Mouse (Mus musculus) heart, adult 2 months (tissue): ENCODE measurements at regions not wholly inside any gene's neighbourhood (a gene's known extent, or its start where the extent isn't known, plus 50 kb on each side); places are given as distances from the start of the nearest gene placed in this dataset.

Experiments used
- DNase-seq, 2 experiments: peaks; one replicate each; pipeline ENCODE4 v3.0.0; 2021
- H3K27ac ChIP-seq: fragments of 200-600 bp; 2 replicates; pipeline ENCODE4 v1.8.1; 2022
- H3K27me3 ChIP-seq: fragments of 200-500 bp; 2 replicates; pipeline ENCODE4 v1.6.1; 2012; ENCODE audit warnings: mild to moderate bottlenecking, low read length, inconsistent platforms, mixed read lengths; ENCODE audit not compliant: control insufficient read depth, insufficient read depth
- H3K36me3 ChIP-seq: fragments of 200-500 bp; 2 replicates; pipeline ENCODE4 v1.6.1; 2012; ENCODE audit warnings: low read length, inconsistent platforms; ENCODE audit not compliant: control insufficient read depth, insufficient read depth
- H3K4me1 ChIP-seq: fragments of 200-500 bp; 2 replicates; pipeline ENCODE4 v1.6.1; 2011; ENCODE audit warnings: low read length; ENCODE audit not compliant: control insufficient read depth, insufficient read depth
- H3K4me3 ChIP-seq: fragments of 200-600 bp; 2 replicates; pipeline ENCODE4 v1.8.1; 2022
- H3K79me2 ChIP-seq: fragments of 200-500 bp; replicated peaks from 2 replicates; pipeline ENCODE4 v1.6.1; 2012; ENCODE audit warnings: mild to moderate bottlenecking, inconsistent platforms, low read length, moderate library complexity, mixed read lengths; ENCODE audit not compliant: control insufficient read depth, insufficient read depth
- H3K9ac ChIP-seq: fragments of 200-500 bp; 2 replicates; pipeline ENCODE4 v1.6.1; 2012; ENCODE audit warnings: low read depth, mild to moderate bottlenecking, control low read depth, inconsistent platforms, low read length, mixed read lengths
- CTCF ChIP-seq: fragments of 200-600 bp; IDR thresholded peaks from 2 replicates; pipeline ENCODE4 v1.8.1; 2022; ENCODE audit warnings: antibody characterized with exemption, mild to moderate bottlenecking, moderate library complexity
- EP300 ChIP-seq: fragments of 200-500 bp; IDR thresholded peaks from 2 replicates; pipeline ENCODE4 v1.6.1; 2011; ENCODE audit warnings: low read depth, low read length, control low read depth; ENCODE audit not compliant: insufficient read depth
- POLR2A ChIP-seq: fragments of 200-500 bp; IDR thresholded peaks from 2 replicates; pipeline ENCODE4 v1.6.1; 2011; ENCODE audit warnings: mild to moderate bottlenecking, low read depth, low read length, control low read depth; ENCODE audit not compliant: insufficient read depth
- WGBS: fragments of 180-500 bp; shearing (Covaris S2); methylation state at CpG from one replicate; pipeline ENCODE4 v1.1.7; 2018; 5-methylcytosine and 5-hydroxymethylcytosine counted together
- intact Hi-C: fragments of 180-260 bp; cut with DNase I; formaldehyde crosslinking; loops from one replicate; pipeline ENCODE4 v1.15.1; 2025

- H3K27ac ChIP-seq: no peak overlapping the region
- no peaks in the 10 kb centered on the region for H3K79me2 ChIP-seq
- H3K36me3 ChIP-seq: no peaks in the 10 kb centered on the region
- no peak overlapping the region for H3K9ac ChIP-seq
- WGBS: 91% methylated on average over 1 of the region's 1 CpGs
- TF ChIP-seq POLR2A (no peak), EP300 (no peak), CTCF (no peak)
- no peak overlapping the region for H3K4me3 ChIP-seq
- intact Hi-C loops: no loop called here
- no peak for DNase-seq
- H3K27me3 ChIP-seq: no peaks in the 10 kb centered on the region
- H3K4me1 ChIP-seq: peaks cover 1% of the 10 kb centered on the region; the same call in 1 of the 2 replicates
Observed at GRCm38 (mm10) chr3:100401080-100401479, 88.0 kb downstream of the Tent5c start.

DNA sequence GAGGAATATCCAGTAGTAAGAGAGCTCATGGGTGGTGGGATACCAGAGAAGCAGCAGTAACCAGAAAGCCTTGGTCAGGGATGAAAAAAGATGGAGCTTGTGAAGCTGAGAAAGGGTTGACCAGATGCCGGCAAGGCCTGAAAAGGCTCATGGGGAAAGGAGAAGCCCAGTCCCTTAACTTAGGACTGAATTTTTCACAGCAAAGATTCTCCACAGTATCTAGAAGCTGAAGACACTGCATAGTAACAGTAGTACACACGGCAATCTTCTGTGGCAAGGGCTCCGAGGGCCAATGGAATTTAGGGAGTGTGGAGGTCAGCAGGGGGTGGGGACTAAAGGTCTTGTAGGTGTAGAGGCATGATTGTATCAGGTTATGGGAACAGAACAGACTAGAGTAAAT lies 91.6 kb downstream of the Tent5c start:
- Histone ChIP-seq H3K27ac (no peak overlapping the region), H3K27me3 (no peaks in the 10 kb centered on the region), H3K36me3 (no peaks in the 10 kb centered on the region), H3K79me2 (no peaks in the 10 kb centered on the region), H3K4me3 (no peak overlapping the region), H3K4me1 (peaks cover 3% of the 10 kb centered on the region; the same call in 1 of the 2 replicates), H3K9ac (no peak overlapping the region)
- DNase-seq: no peak
- intact Hi-C loops: no loop called here
- TF ChIP-seq EP300 (no peak), POLR2A (no peak), CTCF (no peak)
- WGBS: 87% methylated on average over 3 of the region's 3 CpGs

GRCm38 (mm10) chr3:100394911-100395604 lies 94.1 kb downstream of the Tent5c start:
- WGBS: 35% methylated on average over 9 of the region's 9 CpGs
- Histone ChIP-seq H3K4me3 (no peak overlapping the region), H3K27ac (no peak overlapping the region), H3K27me3 (no peaks in the 10 kb centered on the region), H3K4me1 (peaks cover 3% of the 10 kb centered on the region; the same call in 1 of the 2 replicates), H3K36me3 (no peaks in the 10 kb centered on the region), H3K9ac (no peak overlapping the region), H3K79me2 (no peaks in the 10 kb centered on the region)
- DNase-seq: peak in 1 of 2 experiments; percentile 26
- intact Hi-C loops: no loop called here
- TF ChIP-seq CTCF (no peak), EP300 (no peak), POLR2A (no peak)

DNA sequence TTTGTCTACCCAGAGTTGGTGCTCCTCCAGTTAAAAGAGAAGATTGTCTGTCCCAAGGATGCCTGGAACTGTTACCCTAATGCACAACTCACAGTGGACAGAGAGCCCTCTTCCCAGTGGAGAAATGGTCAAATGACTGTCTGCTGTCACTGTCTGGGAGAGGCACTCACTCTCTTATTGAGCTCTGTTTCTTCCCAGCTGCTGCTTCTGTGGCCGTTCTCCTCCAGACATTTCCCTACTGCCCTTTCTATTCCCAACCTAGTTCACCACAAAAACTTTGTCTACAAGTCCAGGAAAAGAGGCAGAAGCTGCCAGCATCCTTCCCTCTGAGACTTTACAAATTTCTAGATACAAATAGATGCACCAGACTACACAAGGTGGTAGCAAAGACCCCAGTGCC lies 95.2 kb downstream of the Tent5c start:
- Histone ChIP-seq H3K9ac (no peak overlapping the region), H3K4me1 (peaks cover 3% of the 10 kb centered on the region; the same call in 1 of the 2 replicates), H3K4me3 (no peak overlapping the region), H3K27me3 (no peaks in the 10 kb centered on the region), H3K27ac (no peak overlapping the region), H3K36me3 (no peaks in the 10 kb centered on the region), H3K79me2 (no peaks in the 10 kb centered on the region)
- intact Hi-C loops: no loop called here
- TF ChIP-seq POLR2A: no peak
- TF ChIP-seq CTCF: no peak
- no peak for DNase-seq
- WGBS: 62% methylated on average over 1 of the region's 1 CpGs

- TF ChIP-seq POLR2A: no peak
- no peak for TF ChIP-seq CTCF
- TF ChIP-seq EP300: no peak
- no peak overlapping the region for H3K27ac ChIP-seq
- no peak overlapping the region for H3K9ac ChIP-seq
- intact Hi-C loops: no loop called here
- 31% methylated on average over 1 of the region's 1 CpGs for WGBS
- H3K79me2 ChIP-seq: no peaks in the 10 kb centered on the region
- DNase-seq: no peak
- H3K4me1 ChIP-seq: no peaks in the 10 kb centered on the region
- no peaks in the 10 kb centered on the region for H3K36me3 ChIP-seq
- no peak overlapping the region for H3K4me3 ChIP-seq
- H3K27me3 ChIP-seq: no peaks in the 10 kb centered on the region
Observed at GRCm38 (mm10) chr3:100382181-100382580, 106.9 kb downstream of the Tent5c start.

GRCm38 (mm10) chr3:100381363-100381762 lies 107.8 kb downstream of the Tent5c start:
- Histone ChIP-seq H3K27me3 (no peaks in the 10 kb centered on the region), H3K79me2 (no peaks in the 10 kb centered on the region), H3K27ac (no peak overlapping the region), H3K4me1 (no peaks in the 10 kb centered on the region), H3K36me3 (no peaks in the 10 kb centered on the region), H3K4me3 (no peak overlapping the region), H3K9ac (no peak overlapping the region)
- DNase-seq: no peak
- 75% methylated on average over 2 of the region's 2 CpGs for WGBS
- TF ChIP-seq CTCF (no peak), POLR2A (no peak), EP300 (no peak)
- intact Hi-C loops: no loop called here
